In genomic region chr6:125361467-125362291, GRCm38 (mm10) we compare ENCODE assay signal across 9 mouse cellular contexts. TPM values are rescaled to one million over a fixed set of nuclear protein-coding genes. Genes with fewer than 3 reads are reported as not detected.
A peak's percentile ranks its signal among the peaks of the same experiment; 100 is the strongest.
DNase-seq lines count a peak whose midpoint lies in the region; ATAC-seq and TF ChIP-seq lines count a peak whose summit lies in the region.
"Had no signal": no experiment of that assay in that cellular context is flagged by ENCODE, and none has a peak within 500 bp of the region (broad histone marks: within the 10 kb centered on the region; RNA-seq: fewer than 3 reads in every experiment).

No protein-coding gene starts in this region.

- H3K27ac ChIP-seq in heart, adult 2 months, result no peak overlapping the region
- no peak overlapping the region for H3K27ac ChIP-seq in ES-Bruce4 (ENCODE audit: insufficient read depth, low read length)
- H3K27ac ChIP-seq in embryonic facial prominence, embryonic 11.5 days (replicated peaks; ENCODE audit: low read depth, low read length), result no peak overlapping the region
- no peak overlapping the region for H3K27ac ChIP-seq in hindbrain, embryonic 15.5 days (replicated peaks)
- H3K27ac ChIP-seq in limb, embryonic 13.5 days, result no peak overlapping the region

- TF ChIP-seq EP300 in heart, adult 2 months (IDR thresholded peaks at IDR 0.05; ENCODE audit: insufficient read depth, low read depth, low read length), result no peak
- no peak for TF ChIP-seq EP300 in ES-Bruce4 (IDR thresholded peaks at IDR 0.05; ENCODE audit: insufficient read depth, low read depth, low read length)

- ATAC-seq in embryonic facial prominence, embryonic 11.5 days (replicated peaks; ENCODE audit: insufficient number of reproducible peaks, low FRiP score, low TSS enrichment, low read depth), result 0 out of 2 replicates have a peak, but pooled peaks have one; percentile 16
- ATAC-seq in hindbrain, embryonic 15.5 days (ENCODE audit: low FRiP score, low read depth), result peak; percentile 63
- ATAC-seq in limb, embryonic 13.5 days (ENCODE audit: low FRiP score, low read depth), result peak; percentile 13; the same call in 1 of the 2 replicates

- intact Hi-C loops in heart, adult 2 months (cut with DNase I), result loop anchor here (5.0 kb wide), 1 partner anchor 144 kb away; the partner anchor contains the start of gene Vamp1

- no peaks in the 10 kb centered on the region for H3K79me2 ChIP-seq in heart, adult 2 months (replicated peaks; ENCODE audit: control insufficient read depth, insufficient read depth, low read length)

- 0 out of 2 replicates have a peak, but pooled peaks cover under 1% of the 10 kb centered on the region for H3K4me1 ChIP-seq in heart, adult 2 months (ENCODE audit: control insufficient read depth, insufficient read depth, low read length)
- H3K4me1 ChIP-seq in ES-Bruce4 (ENCODE audit: control insufficient read depth, insufficient read depth, low read length), result peaks cover 16% of the 10 kb centered on the region
- H3K4me1 ChIP-seq in embryonic facial prominence, embryonic 11.5 days (ENCODE audit: control insufficient read depth, insufficient read depth, low read length), result no peaks in the 10 kb centered on the region; the same call in 1 of the 2 replicates
- H3K4me1 ChIP-seq in hindbrain, embryonic 15.5 days (replicated peaks), result peaks cover 30% of the 10 kb centered on the region
- peaks cover 26% of the 10 kb centered on the region for H3K4me1 ChIP-seq in limb, embryonic 13.5 days

- no peak for TF ChIP-seq POLR2A in heart, adult 2 months (IDR thresholded peaks at IDR 0.05; ENCODE audit: insufficient read depth, low read depth, low read length)
- no peak for TF ChIP-seq POLR2A in ES-Bruce4 (IDR thresholded peaks at IDR 0.05; ENCODE audit: insufficient read depth, low read length)

- H3K4me2 ChIP-seq in embryonic facial prominence, embryonic 11.5 days (ENCODE audit: low read depth, low read length), result no peak overlapping the region
- H3K4me2 ChIP-seq in hindbrain, embryonic 15.5 days, result peak overlapping the region; percentile 60
- H3K4me2 ChIP-seq in limb, embryonic 13.5 days (replicated peaks), result no peak overlapping the region

- H3K4me3 ChIP-seq in heart, adult 2 months, result no peak overlapping the region
- peak overlapping the region; percentile 10 for H3K4me3 ChIP-seq in ES-Bruce4 (ENCODE audit: low read depth, low read length)
- no peak overlapping the region for H3K4me3 ChIP-seq in embryonic facial prominence, embryonic 11.5 days (ENCODE audit: low read depth, low read length)
- peak overlapping the region; percentile 31 for H3K4me3 ChIP-seq in hindbrain, embryonic 15.5 days
- H3K4me3 ChIP-seq in limb, embryonic 13.5 days, result no peak overlapping the region

- peak; percentile 44 for TF ChIP-seq CTCF in heart, adult 2 months (IDR thresholded peaks at IDR 0.05)
- peak; percentile 69 for TF ChIP-seq CTCF in ES-Bruce4 (IDR thresholded peaks at IDR 0.05; ENCODE audit: low read depth, low read length)

- DNase-seq in heart, adult 2 months, result no peak
- DNase-seq in heart, adult 9 months (ENCODE audit: low spot score in 2 of 2), result no peak
- DNase-seq in embryonic facial prominence, embryonic 11.5 days (ENCODE audit: low spot score), result peak; percentile 19
- peak; percentile 75 to 78 for DNase-seq in right cerebral cortex, postnatal 10 days (ENCODE audit: low spot score in 2 of 2)
- DNase-seq in layer of hippocampus, adult 9-10 months (ENCODE audit: low spot score), result no peak

- no peaks in the 10 kb centered on the region for H3K27me3 ChIP-seq in heart, adult 2 months (ENCODE audit: control insufficient read depth, insufficient read depth, low read length)
- no peaks in the 10 kb centered on the region for H3K27me3 ChIP-seq in ES-Bruce4 (ENCODE audit: control insufficient read depth, insufficient read depth, low read length, poor library complexity, severe bottlenecking)
- H3K27me3 ChIP-seq in embryonic facial prominence, embryonic 11.5 days (ENCODE audit: control insufficient read depth, insufficient read depth, low read length), result peaks cover 3% of the 10 kb centered on the region; the same call in 1 of the 2 replicates
- H3K27me3 ChIP-seq in hindbrain, embryonic 15.5 days, result peaks cover 40% of the 10 kb centered on the region
- H3K27me3 ChIP-seq in limb, embryonic 13.5 days, result peaks cover 34% of the 10 kb centered on the region

- no peaks in the 10 kb centered on the region for H3K9me3 ChIP-seq in ES-Bruce4 (replicated peaks; ENCODE audit: control insufficient read depth, insufficient read depth, low read length, poor library complexity, severe bottlenecking)
- H3K9me3 ChIP-seq in embryonic facial prominence, embryonic 11.5 days (replicated peaks; ENCODE audit: control insufficient read depth, low read length), result no peaks in the 10 kb centered on the region
- no peaks in the 10 kb centered on the region for H3K9me3 ChIP-seq in hindbrain, embryonic 15.5 days
- H3K9me3 ChIP-seq in limb, embryonic 13.5 days, result no peaks in the 10 kb centered on the region

- 53% methylated on average over 38 of the region's 38 CpGs for WGBS in heart, adult 2 months
- WGBS in embryonic facial prominence, embryonic 11.5 days, result 38% methylated on average over 38 of the region's 38 CpGs
- WGBS in hindbrain, embryonic 15.5 days, result 7% methylated on average over 38 of the region's 38 CpGs
- WGBS in limb, embryonic 13.5 days, result 39% methylated on average over 38 of the region's 38 CpGs

- no peak overlapping the region for H3K9ac ChIP-seq in heart, adult 2 months (ENCODE audit: low read depth, low read length)
- H3K9ac ChIP-seq in ES-Bruce4 (ENCODE audit: low read depth, poor library complexity, severe bottlenecking), result no peak overlapping the region
- H3K9ac ChIP-seq in embryonic facial prominence, embryonic 11.5 days (replicated peaks; ENCODE audit: low read length), result 0 out of 2 replicates have a peak overlapping the region, but pooled peaks have one; percentile 5
- peak overlapping the region; percentile 8; the same call in 1 of the 2 replicates for H3K9ac ChIP-seq in hindbrain, embryonic 15.5 days
- no peak overlapping the region for H3K9ac ChIP-seq in limb, embryonic 13.5 days

- H3K36me3 ChIP-seq in heart, adult 2 months (ENCODE audit: control insufficient read depth, insufficient read depth, low read length), result no peaks in the 10 kb centered on the region
- H3K36me3 ChIP-seq in ES-Bruce4 (ENCODE audit: control insufficient read depth, insufficient read depth, low read length, poor library complexity, severe bottlenecking), result no peaks in the 10 kb centered on the region
- H3K36me3 ChIP-seq in embryonic facial prominence, embryonic 11.5 days (replicated peaks; ENCODE audit: control insufficient read depth, insufficient read depth, low read depth, low read length), result no peaks in the 10 kb centered on the region; the same call in none of the 2 replicates
- H3K36me3 ChIP-seq in hindbrain, embryonic 15.5 days, result no peaks in the 10 kb centered on the region
- H3K36me3 ChIP-seq in limb, embryonic 13.5 days, result peaks cover 59% of the 10 kb centered on the region

RNA-seq across cellular contexts. Expression of gene Tnfrsf1a, which starts 12.5 kb away (rescaled TPM):
- 10 to 100 TPM; 50.8 to 62.8 TPM for total RNA-seq in heart, adult 2 months (2021)
- polyA plus RNA-seq in heart, adult 2 months (2012; rRNA removed), result 57.1 and 59.7 TPM in 2 replicates
- polyA plus RNA-seq in ES-Bruce4 (2011; ENCODE audit: insufficient read depth, insufficient read length, low read depth, missing spikeins), result 13.1 and 19.8 TPM in 2 replicates
- 36.6 and 39.5 TPM in 2 replicates for polyA plus RNA-seq in embryonic facial prominence, embryonic 11.5 days (2014; fragmentation: Nextera tagmentation; extraction: Ambion mirVana)
- 14.8 and 16.6 TPM in 2 replicates for polyA plus RNA-seq in hindbrain, embryonic 15.5 days (2015; fragmentation: Nextera tagmentation; extraction: Ambion mirVana)
- polyA plus RNA-seq in limb, embryonic 13.5 days (2015; fragmentation: Nextera tagmentation; extraction: Ambion mirVana), result 68.7 and 71.4 TPM in 2 replicates

RNA-seq across cellular contexts. Expression of gene Plekhg6, which starts 18.9 kb away (rescaled TPM):
- total RNA-seq in heart, adult 2 months (2021), result under 1 TPM in 1 of 2 experiments, not detected in 1; 0.08 TPM
- 0.06 and 0.14 TPM in 2 replicates for polyA plus RNA-seq in heart, adult 2 months (2012; rRNA removed)
- 2.3 and 2.5 TPM in 2 replicates for polyA plus RNA-seq in ES-Bruce4 (2011; ENCODE audit: insufficient read depth, insufficient read length, low read depth, missing spikeins)
- polyA plus RNA-seq in embryonic facial prominence, embryonic 11.5 days (2014; fragmentation: Nextera tagmentation; extraction: Ambion mirVana), result 0.08 and 0.20 TPM in 2 replicates
- polyA plus RNA-seq in hindbrain, embryonic 15.5 days (2015; fragmentation: Nextera tagmentation; extraction: Ambion mirVana), result 0.16 and 0.29 TPM in 2 replicates
- polyA plus RNA-seq in limb, embryonic 13.5 days (2015; fragmentation: Nextera tagmentation; extraction: Ambion mirVana), result 0.67 and 0.86 TPM in 2 replicates
- total RNA-seq: heart, adult 18-20 months had no signal

RNA-seq across cellular contexts. Expression of gene Scnn1a, which starts 41.2 kb away (rescaled TPM):
- under 1 TPM; 0.37 to 0.75 TPM for total RNA-seq in heart, adult 2 months (2021)
- polyA plus RNA-seq in heart, adult 2 months (2012; rRNA removed), result 0.76 and 3.1 TPM in 2 replicates
- polyA plus RNA-seq in ES-Bruce4 (2011; ENCODE audit: insufficient read depth, insufficient read length, low read depth, missing spikeins), result 2.0 and 2.3 TPM in 2 replicates
- polyA plus RNA-seq in embryonic facial prominence, embryonic 11.5 days (2014; fragmentation: Nextera tagmentation; extraction: Ambion mirVana), result 0.88 and 1.1 TPM in 2 replicates
- 0.41 and 0.66 TPM in 2 replicates for polyA plus RNA-seq in hindbrain, embryonic 15.5 days (2015; fragmentation: Nextera tagmentation; extraction: Ambion mirVana)
- polyA plus RNA-seq in limb, embryonic 13.5 days (2015; fragmentation: Nextera tagmentation; extraction: Ambion mirVana), result 1.1 and 1.4 TPM in 2 replicates

RNA-seq across cellular contexts. Expression of gene Ltbr, which starts 48.0 kb away (rescaled TPM):
- 10 to 100 TPM; 28.2 to 28.8 TPM for total RNA-seq in heart, adult 2 months (2021)
- 34.8 and 36.5 TPM in 2 replicates for polyA plus RNA-seq in heart, adult 2 months (2012; rRNA removed)
- polyA plus RNA-seq in ES-Bruce4 (2011; ENCODE audit: insufficient read depth, insufficient read length, low read depth, missing spikeins), result 8.0 and 9.5 TPM in 2 replicates
- polyA plus RNA-seq in embryonic facial prominence, embryonic 11.5 days (2014; fragmentation: Nextera tagmentation; extraction: Ambion mirVana), result 22.8 and 24.3 TPM in 2 replicates
- polyA plus RNA-seq in hindbrain, embryonic 15.5 days (2015; fragmentation: Nextera tagmentation; extraction: Ambion mirVana), result 15.3 and 15.6 TPM in 2 replicates
- polyA plus RNA-seq in limb, embryonic 13.5 days (2015; fragmentation: Nextera tagmentation; extraction: Ambion mirVana), result 45.1 and 46.2 TPM in 2 replicates

Comparison
In these comparisons a context has a peak if more than half of its experiments do, and no peak if none do; other contexts are left out.
1. DNase-seq: peak in embryonic facial prominence, embryonic 11.5 days (single experiment) and right cerebral cortex, postnatal 10 days (2 of 2); none in heart, adult 2 months (0 of 2), heart, adult 9 months (0 of 2) and layer of hippocampus, adult 9-10 months (single experiment).
2. H3K4me3 ChIP-seq: peak in ES-Bruce4 (single experiment) and hindbrain, embryonic 15.5 days (single experiment); none in heart, adult 2 months (single experiment), embryonic facial prominence, embryonic 11.5 days (single experiment) and limb, embryonic 13.5 days (single experiment).
3. H3K9ac ChIP-seq: peak in embryonic facial prominence, embryonic 11.5 days (single experiment) and hindbrain, embryonic 15.5 days (single experiment); none in heart, adult 2 months (single experiment), ES-Bruce4 (single experiment) and limb, embryonic 13.5 days (single experiment).
4. ATAC-seq: peak in every context shown above with its lines; median percentile 63 in hindbrain, embryonic 15.5 days; 16 in embryonic facial prominence, embryonic 11.5 days; 13 in limb, embryonic 13.5 days.